Mouse (Mus musculus): ENCODE results near the gene Caln1.

The Caln1 gene

DNA sequence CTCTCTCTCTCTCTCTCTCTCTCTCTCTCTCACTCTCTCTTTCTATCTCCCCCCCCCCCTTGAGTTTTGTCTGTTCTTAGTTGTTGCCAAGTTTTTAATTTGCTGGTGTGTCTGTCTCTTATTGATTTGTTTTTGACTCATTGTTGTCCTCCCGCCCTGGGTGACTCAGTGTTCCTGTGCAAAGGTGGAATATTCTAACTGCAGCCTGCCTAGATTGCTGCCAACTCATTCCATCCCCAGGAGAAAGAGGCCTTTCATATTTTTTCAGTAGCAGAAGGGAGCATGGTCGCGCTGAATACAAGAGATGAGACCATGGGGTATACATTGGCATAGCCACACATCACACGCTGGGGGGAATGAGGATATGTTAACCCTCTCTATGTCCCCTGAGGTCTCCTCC is 335.6 kb downstream of the Caln1 start:
- DNase-seq: no peak

DNA sequence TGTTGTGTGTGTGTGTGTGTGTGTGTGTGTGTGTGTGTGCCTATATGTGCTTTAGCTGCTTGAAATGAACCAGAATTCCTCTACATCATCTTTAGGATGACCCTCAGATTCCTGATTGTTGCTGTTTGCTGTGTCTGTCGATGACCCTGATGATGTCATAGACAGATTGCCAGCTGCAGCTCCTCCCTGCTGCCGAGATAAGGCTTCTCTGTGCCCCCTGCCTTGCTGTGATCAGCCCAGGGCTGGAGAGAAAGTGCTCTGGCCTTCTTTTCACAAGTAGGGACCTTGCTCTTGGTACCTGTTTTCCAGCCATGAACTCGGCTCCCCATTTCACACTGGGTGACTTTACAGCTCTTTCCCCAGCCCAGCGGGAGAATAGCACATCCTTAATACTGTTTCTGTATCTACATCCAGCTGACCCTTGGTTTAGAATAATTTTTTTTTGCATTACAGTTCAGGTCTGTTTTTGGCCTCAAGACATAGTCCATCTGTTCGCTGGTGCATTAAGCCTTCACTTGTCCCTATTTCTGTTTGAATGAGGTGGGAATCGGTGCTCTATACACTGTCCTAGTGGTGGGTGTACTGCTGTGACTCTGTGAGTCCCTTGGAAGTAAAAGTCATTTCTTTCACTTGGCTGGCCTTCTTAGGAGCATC is 337.1 kb downstream of the Caln1 start:
- DNase-seq: no peak

DNA sequence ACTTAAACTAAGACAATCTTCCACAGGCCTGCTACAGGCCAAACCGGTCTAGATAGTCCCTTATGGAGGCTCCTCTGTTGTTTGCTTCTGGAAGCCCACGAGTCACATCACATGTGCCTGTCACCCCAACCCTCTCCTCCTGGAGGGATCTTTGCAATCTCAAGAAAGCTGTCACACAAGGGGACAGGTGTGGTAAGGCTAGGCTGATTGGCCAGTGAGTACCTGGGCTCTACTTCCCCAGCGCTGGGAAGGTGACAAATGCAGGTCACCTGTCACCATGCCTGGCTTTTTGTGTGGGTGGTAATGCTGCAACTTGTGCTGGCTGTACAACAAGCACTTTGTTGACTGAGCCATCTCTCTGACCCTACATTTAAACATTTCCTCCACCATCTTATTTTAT is 338.5 kb downstream of the Caln1 start:
- DNase-seq: no peak

DNA sequence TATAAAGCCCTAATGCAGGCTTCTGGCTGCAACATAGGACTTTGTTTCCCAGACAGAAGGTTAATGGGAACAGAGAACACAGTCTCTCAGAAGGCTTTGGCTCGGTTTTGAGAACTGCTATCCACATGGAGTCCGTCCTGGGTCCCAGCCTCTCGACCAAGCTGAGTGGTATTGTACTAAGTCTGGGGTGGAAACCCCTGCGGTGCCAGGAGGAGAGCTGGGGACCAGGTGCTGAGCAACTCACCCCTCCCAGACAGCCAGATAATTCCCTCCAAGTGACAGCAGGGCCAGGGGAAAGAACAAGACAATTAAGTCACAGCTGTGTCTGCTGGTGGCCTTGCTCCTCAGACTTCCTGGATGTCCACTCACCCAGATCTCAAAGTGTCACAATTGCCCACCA is 339.4 kb downstream of the Caln1 start:
- DNase-seq: no peak

DNA sequence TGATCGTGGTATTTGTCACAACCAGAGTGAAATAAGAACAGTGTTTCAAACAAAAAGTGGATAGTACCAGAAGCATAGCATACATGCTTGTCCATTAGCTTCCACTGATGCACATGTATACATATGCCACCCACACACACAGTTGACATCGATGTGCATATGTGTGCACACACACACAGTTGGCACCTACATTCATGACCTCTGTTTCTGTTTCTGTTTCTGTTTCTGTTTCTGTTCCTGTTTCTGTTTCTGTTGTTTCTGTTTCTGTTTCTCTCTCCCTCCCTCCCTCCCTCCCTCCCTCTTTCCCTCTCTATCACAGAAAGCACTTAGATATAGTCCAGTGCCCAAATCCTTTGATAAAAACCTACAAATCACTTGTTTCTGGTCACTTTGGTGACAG is 342.4 kb downstream of the Caln1 start:
- no peak for DNase-seq

DNA sequence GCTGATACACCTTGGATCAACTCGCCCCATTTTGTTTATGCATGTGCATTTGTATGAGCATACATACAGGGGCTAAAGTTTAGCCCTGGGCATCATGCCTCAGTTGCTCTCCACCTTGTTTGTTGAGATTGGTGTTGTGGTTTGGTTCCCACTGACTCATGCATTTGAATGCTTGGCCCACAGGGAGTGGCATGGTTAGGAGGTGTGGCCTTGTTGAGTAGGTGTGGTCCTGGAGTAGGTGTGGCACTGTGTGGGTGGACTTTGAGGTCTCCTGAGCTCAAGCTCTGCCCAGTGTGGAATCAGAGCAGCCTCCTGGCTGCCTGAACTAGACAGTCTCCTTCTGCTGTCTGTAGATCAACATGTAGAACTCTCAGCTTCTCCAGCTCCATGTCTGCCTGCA is 343.0 kb downstream of the Caln1 start:
- DNase-seq: no peak

DNA sequence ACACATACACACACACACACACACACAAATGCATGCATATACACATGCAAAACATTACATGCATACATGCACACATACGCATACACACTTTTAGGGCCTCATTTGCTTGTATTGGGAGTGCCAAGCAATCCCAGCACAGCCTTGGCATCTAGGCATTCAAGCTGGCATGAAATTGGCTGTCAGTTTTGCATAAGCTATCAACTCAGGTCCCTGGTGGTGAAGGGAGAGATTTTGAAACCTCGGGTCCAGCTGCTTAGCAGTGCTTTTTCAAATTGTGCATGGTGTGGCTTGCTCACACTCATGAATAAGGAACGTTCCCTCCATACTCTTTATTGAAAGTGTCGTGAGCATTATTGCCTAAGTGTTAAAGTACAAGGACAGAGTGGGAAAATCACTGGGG is 345.9 kb downstream of the Caln1 start:
- DNase-seq: no peak

DNA sequence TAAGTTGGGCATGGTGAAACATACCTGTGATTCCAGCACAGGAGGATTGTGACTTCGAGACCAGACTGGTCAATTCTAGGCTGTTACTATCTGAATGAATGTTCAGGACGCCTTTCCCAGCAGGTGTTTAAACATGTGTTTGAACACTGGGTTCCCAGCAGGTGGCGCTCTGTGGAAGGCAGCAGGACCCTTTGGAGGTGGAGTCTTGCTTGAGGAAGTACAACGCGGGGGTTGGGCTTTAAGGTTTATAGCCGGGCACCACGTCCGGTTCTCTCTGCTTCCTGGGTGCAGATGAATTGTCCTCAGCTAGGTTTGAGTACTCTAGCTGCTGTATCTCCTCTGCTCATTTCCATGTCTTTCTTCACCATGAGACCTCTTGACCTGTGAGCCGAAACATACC is 349.1 kb downstream of the Caln1 start:
- DNase-seq: no peak

DNA sequence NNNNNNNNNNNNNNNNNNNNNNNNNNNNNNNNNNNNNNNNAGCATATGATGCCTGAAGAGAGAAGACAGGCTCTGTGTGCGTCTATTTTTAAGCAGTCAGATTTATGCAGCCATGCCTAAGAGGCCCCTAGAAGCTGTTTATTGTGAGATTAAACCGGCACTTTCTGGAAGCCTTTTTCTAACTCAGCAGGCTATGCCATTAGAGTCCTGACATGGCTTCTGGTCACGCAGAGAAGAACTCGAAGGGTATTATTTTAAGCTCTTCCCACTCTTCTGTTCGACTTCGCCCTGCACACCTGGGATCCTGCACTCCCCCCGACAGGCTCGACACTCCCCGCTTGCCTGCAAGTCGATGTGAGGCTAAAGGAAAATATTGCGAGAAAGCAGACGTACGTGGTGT is 372.9 kb downstream of the Caln1 start:
- no peak for DNase-seq

DNA sequence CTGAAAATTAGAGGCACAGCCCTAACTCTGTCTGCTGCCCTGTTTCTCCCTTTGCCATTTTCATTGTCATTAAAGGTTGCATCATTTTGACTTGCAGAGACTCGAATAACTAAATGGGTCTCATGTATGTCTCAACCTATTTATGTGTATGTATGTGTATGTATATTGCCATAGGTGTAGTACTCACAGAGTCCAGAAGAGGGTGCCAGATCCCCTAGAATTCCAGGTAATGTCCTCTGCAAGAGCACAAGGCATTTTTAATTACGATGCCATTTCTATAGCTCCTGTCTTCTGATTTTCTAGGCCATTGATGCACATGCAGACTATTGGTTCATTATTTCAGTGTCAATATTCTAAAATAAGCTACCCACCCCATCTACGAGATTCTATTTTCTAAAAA is 388.3 kb downstream of the Caln1 start:
- no peak for DNase-seq

DNA sequence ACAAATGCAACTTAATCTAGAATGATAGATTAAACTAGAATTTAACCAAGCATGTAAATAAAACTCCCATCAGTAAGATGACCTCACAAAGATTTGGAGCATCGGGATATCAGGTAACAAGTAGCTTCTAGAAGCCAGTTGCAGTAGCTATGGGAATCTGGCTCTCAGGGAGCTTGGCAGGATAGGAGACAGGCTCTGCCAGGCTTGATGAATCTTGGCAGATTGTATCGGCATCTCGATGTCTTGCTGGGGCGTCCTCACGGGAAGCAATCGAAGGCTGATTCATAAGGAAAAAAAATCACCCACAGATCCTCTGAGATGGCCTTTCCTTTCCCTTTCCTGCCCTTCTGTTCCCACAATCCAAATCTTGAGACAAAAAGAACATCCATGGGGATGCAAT is 396.5 kb downstream of the Caln1 start:
- DNase-seq: no peak

DNA sequence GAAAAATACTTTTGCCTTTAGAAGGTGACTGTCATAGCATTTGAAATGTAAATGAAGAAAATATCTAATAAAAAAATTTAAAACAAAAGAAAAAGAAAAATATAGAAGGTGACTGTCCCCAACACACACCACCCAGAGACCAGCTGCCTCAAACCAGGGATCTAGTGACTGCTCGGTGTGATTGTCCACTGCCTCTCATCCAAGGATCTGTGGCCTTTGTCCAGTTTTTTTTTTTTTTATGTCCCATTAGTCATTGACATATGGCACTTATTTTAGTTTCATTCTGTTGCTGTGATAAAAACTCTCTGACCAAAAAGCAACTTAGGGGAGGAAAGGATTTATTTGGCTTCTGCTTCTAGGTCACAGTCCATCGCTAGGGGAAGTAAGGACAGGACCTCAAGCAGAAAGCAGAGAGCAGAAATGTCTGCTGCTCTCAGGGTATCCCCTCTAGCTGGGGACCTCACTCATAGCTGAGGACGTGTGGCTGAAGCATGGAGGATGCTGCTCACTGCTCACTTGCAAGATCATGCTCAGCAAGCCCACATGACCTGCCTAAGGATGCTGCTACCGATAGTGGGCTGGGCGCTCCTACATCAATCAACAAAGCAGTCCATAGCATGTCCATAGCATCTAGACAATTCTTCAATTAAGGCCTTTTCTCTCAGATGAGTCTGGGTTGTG is 401.9 kb downstream of the Caln1 start:
- DNase-seq: no peak

DNA sequence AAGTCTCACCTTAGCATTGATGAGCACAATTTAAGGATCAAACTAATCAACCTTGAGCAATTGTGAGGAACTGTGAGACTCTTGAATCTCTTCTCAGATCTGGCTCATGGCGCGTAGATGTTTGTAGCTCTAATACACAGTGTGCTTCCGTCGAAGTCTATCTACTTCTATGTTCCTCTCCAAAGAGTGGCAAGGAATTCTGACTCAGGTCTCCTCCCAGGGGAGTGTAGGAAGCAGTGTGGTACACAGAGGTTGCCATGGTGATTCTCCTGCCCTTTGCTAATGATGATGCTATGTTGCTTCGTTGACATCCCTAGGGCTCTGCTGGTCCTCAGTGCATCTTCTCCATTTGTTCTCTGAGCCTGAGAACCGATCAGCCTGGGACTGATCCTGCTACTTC is 403.2 kb downstream of the Caln1 start:
- no peak for DNase-seq

DNA sequence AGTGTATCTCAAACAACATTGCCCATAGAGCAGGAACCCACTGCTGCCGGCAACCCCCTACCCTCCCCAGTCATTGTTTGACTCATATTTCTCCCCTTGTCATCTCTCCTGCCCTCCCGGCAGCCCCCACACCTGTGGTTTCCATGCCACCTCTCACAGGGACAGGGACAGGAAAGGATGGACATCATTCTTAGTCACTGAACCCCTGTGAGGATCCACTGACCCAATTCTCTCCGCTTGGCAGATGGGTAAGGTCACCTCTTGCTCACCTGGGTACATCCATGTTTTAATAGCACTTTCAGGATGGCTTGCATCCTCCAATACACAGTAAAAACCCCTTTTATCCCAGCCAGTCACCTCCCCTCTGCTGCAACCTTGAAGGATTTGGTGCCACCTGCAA is 405.7 kb downstream of the Caln1 start:
- DNase-seq: no peak

DNA sequence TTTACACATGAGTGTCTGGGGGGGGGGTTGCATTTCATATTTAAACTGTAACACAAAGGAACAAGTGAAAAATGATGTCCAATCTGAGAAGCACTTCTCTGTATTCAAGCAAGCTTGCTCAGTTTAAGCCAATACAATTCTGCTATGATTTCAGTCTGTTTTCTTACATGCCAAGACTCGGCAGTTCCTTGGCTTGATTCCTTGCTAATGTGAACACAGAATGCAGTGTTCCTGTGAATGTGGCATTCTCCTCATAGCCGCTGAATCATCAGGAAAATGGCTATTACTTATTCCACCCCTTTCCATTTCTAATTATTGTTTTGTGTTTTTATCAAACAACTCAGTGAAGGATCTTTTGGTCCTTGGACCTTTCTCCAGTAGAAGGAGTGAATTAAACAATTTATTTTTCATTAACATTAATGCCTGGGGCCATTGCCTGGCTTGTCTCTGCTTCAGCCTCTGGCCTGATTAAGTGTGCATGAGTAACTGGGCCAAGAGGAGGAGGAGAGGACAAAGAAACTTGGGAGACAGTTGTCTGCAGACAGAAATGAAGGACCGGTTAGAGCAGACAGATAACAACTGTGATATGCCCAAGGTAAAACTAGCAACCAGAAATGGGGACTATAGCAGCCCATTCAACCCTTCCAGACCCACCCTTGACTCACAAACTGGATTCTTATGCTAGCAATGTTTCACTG is 423.6 kb downstream of the Caln1 start:
- DNase-seq: no peak

DNA sequence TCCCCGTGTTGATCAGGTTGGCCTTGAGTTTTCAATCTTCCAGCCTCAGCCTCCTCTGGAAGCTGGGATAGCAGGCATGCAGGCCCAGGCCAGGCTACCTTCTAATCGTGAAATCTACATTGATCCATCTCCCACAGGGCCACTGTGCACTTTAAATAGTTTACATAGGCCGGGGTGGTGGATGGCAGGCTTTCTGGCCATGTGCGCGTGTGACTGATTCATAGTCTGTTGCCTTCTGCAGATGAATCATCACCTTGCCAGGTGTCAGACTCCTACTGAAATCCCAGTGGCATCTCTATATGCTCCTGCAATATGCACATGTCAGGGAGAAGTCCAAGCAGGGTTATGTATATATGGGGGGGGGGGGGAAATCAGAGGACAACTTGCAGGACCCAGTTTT is 428.5 kb downstream of the Caln1 start:
- DNase-seq: no peak

DNA sequence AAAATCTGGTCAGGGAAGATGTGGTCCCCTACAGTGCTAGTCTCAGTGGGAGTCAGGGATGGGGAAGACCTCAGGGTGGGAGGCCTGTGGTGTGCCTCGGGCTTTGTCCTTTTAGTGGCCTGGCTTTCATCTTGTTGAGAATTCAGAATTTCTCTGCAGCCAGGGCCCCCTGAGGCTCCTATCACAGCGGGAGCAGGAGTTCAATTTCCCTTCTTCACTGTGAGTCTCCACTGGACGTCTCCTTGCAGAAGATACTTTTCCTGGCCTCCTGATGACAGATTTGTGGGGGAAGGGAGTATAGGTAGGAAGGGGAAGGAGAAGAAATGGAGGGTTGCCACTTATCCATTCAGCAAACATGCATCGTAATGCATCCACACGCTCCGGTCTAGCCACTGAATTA is 441.1 kb downstream of the Caln1 start:
- DNase-seq: no peak

DNA sequence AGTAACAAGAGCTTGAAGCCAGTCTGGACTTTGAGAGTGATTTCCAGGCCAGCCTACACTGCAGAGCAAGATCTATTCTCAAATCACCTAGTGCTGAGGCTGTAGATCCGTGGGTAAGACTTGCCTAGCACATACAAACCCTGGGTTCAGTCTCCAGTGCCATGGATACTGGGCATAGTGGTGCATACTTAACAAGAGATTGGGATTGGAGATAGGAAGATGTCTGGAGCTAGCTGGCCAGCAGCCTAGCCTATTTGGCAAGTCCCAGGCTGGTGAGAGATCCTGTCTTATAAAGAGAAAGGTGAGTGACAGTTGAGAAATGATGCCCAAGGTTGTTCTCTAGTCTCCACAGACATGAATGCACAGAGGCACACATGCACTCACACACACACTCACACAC is 441.6 kb downstream of the Caln1 start:
- no peak for DNase-seq

DNA sequence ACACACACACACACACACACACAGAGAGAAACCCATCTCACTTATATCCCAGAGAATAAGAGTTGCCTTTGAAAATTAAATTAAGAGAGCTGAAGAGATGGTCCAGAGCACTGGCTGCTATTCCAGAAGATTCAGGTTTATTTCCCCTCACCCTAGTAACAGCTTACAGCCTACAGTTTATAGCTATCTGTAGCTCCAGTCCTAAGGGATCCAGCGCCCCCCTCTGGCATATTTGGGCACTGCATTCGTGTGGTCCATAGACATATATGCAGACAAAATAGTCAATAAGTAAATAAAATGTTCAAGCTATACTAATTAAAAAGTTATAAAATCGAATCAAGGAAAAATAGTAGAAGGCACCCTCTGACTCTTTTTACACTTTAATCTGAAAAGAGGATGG is 442.0 kb downstream of the Caln1 start:
- peak in 1 of 2 experiments; percentile 25 for DNase-seq

DNA sequence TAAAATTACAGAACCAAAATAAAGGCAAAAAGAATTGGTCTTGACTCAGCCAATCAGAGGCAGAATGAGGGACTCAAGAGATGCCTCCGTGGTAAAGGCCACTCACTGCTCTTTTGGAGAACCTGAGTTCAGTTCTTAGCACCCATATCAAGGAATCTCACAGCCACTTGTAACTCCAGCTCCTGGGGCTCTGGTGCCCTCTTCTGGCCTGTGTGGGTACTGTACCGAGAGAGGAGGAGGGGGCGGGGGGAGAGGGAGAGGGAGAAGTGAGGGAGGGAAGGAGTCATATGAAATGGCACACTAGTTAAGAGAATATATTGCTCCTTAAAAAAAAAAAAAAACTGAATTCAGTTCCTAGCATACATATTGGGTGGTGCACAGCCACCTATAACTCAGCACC is 442.7 kb downstream of the Caln1 start:
- no peak for DNase-seq

DNA sequence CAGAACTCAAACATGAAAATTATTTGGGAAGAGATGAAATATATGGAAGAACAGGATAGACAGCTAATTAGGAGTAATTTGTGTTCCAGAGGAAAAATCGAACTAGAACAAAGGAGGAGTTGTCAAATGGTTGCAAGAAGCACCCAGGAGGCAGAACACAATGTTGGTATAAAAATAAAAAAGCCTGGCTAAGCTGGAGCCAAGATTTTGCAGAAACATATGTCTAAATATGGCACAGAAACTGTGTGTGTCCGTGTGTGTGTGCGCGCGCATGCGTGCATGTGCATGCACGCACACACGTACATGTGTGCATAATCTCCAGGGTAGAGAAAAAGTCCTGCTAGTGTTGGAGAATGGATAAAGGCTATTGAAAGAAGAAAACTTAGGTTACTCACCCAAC is 443.3 kb downstream of the Caln1 start:
- no peak for DNase-seq

DNA sequence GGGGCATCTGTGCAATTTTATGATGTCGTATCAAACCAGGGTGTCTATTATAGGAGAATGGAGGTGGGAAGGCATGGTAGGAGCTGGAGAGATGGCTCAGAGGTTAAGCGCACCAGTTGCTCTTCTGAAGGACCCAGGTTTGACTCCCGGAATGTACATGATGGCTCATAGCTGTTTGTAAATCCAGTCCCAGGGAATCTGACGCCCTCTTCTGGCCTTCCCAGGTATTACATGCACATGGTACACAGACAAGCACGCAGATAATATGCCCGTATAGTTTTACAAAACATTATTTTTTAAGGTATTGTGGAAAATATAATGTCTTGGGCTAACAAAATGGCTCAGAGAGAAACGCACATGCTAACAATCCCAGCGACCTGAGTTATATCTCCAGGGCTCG is 443.8 kb downstream of the Caln1 start:
- DNase-seq: peak in 1 of 2 experiments; percentile 1

DNA sequence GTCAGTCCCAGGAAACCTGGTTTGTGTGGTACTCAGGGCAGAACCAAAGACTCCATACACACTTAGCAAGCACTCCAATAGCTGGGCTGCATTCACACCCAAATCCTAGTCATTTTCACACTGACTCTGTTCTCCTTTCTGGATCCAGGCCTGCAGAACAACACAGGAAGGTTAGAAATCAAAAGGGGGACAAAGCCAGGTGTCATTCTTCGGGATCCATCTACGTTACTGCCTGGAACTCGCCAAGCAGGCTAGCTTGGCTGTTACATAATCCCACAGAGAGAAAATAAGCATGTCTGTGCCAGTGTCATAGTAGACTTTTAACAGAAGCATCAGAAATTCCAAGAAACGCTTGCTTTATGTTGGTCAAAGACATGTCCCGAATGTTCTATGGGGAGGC is 446.1 kb downstream of the Caln1 start:
- no peak for DNase-seq

DNA sequence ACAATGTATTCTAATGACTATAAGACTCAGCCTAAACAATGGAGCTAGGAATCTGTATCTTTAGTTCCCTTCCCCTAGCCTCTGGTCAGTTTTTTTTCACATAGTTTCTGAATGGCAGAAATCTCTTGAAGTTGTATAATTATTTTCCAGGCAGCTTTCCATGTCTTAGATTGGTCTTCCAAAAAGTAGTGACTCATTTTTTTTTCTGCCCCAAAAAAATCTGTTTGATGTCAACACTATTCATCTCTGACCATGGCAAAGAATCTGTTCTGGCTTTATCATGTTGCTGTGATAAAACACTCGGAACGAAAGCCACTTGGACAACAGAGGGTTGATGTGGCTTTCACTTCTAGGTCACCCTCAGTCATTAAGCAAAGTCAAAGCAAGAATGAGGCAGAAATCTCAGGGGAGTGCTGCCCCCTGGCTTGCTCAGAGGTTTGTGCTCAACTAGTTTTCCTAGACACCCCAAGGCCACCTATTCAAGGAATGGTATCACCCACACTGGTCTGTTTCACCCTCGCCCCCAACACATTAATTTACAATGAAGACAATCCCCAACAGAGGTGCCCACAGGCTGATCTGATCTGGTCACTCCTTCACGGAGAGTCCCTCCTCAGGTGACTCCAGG is 450.9 kb downstream of the Caln1 start:
- no peak for DNase-seq
